In genomic region chr19:34287656-34288415, GRCm38 (mm10) we compare ENCODE assay signal across 28 mouse cellular contexts. TPM values are rescaled to one million over a fixed set of nuclear protein-coding genes. Genes with fewer than 3 reads are reported as not detected.
A peak's percentile ranks its signal among the peaks of the same experiment; 100 is the strongest.
DNase-seq lines count a peak whose midpoint lies in the region; ATAC-seq and TF ChIP-seq lines count a peak whose summit lies in the region.
"Had no signal": no experiment of that assay in that cellular context is flagged by ENCODE, and none has a peak within 500 bp of the region (broad histone marks: within the 10 kb centered on the region; RNA-seq: fewer than 3 reads in every experiment).

No protein-coding gene starts in this region.

- peak overlapping the region; percentile 29 for H3K9ac ChIP-seq in CH12.LX (ENCODE audit: insufficient read depth, low read depth)
- no peak overlapping the region for H3K9ac ChIP-seq in hindbrain, embryonic 11.5 days (ENCODE audit: low read depth, low read length)
- H3K9ac ChIP-seq: embryonic facial prominence, embryonic 13.5 days; heart, embryonic 13.5 days; hindbrain, embryonic 13.5 days; liver, embryonic 15.5 days; neural tube, embryonic 13.5 days had no signal

- H3K4me3 ChIP-seq in CH12.LX (replicated peaks in 1 of 3; ENCODE audit: low read depth in 2 of 3, low read length in 2 of 3, poor library complexity in 1 of 3): peak overlapping the region; percentile 15 to 57 (median 31)
- H3K4me3 ChIP-seq in hindbrain, embryonic 11.5 days (ENCODE audit: low read depth, low read length): no peak overlapping the region
- H3K4me3 ChIP-seq: embryonic facial prominence, embryonic 13.5 days; forebrain, embryonic 10.5 days; heart, embryonic 13.5 days; hindbrain, embryonic 13.5 days; liver, embryonic 15.5 days; myocyte; neural tube, embryonic 13.5 days had no signal

- in situ Hi-C loops in CH12.LX (cut with MboI; ENCODE audit: low pct_ligation_motif_present, low pct_unique_long_range_greater_than_20kb, low sequenced_read_pairs): no loop called here

- peak overlapping the region; percentile 99 for H3K27ac ChIP-seq in CH12.LX (ENCODE audit: insufficient read depth, low read depth)
- no peak overlapping the region for H3K27ac ChIP-seq in hindbrain, embryonic 11.5 days (ENCODE audit: low read depth, low read length)
- H3K27ac ChIP-seq: embryonic facial prominence, embryonic 13.5 days; forebrain, embryonic 10.5 days; heart, embryonic 13.5 days; hindbrain, embryonic 13.5 days; liver, embryonic 15.5 days; neural tube, embryonic 13.5 days had no signal

- H3K27me3 ChIP-seq in CH12.LX (replicated peaks): no peaks in the 10 kb centered on the region
- H3K27me3 ChIP-seq in splenic B cell, adult 2 months (ENCODE audit: control insufficient read depth, insufficient read depth, low read length, poor library complexity, severe bottlenecking): no peaks in the 10 kb centered on the region; the same call in 1 of the 2 replicates
- H3K27me3 ChIP-seq in hindbrain, embryonic 11.5 days (ENCODE audit: control insufficient read depth, insufficient read depth, low read length): no peaks in the 10 kb centered on the region

- TF ChIP-seq CTCF in CH12.LX (conservative IDR thresholded peaks at IDR 0.05 in 1 of 2, IDR thresholded peaks at IDR 0.05 in 1 of 2; ENCODE audit: low read depth in 2 of 2, low read length in 2 of 2): no peak

- intact Hi-C loops in heart, postnatal 25 days (cut with DNase I): no loop called here
- intact Hi-C loops in left cerebral cortex, postnatal 10 days (cut with DNase I): no loop called here

- TF ChIP-seq POLR2A in CH12.LX (IDR thresholded peaks at IDR 0.05; ENCODE audit: low read depth, low read length): no peak

- dilution Hi-C loops in CH12.LX (cut with MboI; ENCODE audit: extremely low pct_ligation_motif_present, extremely low pct_unique_long_range_greater_than_20kb, low sequenced_read_pairs): no loop called here

- peaks cover 19% of the 10 kb centered on the region for H3K79me2 ChIP-seq in CH12.LX (replicated peaks; ENCODE audit: control insufficient read depth, extremely low read depth, insufficient read depth, poor library complexity, severe bottlenecking)

- TF ChIP-seq EP300 in CH12.LX (IDR thresholded peaks at IDR 0.05; ENCODE audit: low read length): no peak

- H3K36me3 ChIP-seq in CH12.LX (replicated peaks in 1 of 2; ENCODE audit: control insufficient read depth in 1 of 2, insufficient read depth in 1 of 2, low read length in 1 of 2): no peaks in the 10 kb centered on the region
- no peaks in the 10 kb centered on the region for H3K36me3 ChIP-seq in splenic B cell, adult 2 months (ENCODE audit: control insufficient read depth, insufficient read depth, low read length, poor library complexity, severe bottlenecking)
- no peaks in the 10 kb centered on the region for H3K36me3 ChIP-seq in hindbrain, embryonic 11.5 days (ENCODE audit: control insufficient read depth, insufficient read depth, low read length)
- H3K36me3 ChIP-seq: embryonic facial prominence, embryonic 13.5 days; forebrain, embryonic 10.5 days; G1E; heart, embryonic 13.5 days; hindbrain, embryonic 13.5 days; liver, embryonic 15.5 days; neural tube, embryonic 13.5 days had no signal

- peak; percentile 78 for DNase-seq in heart, adult 11 months
- DNase-seq in heart, postnatal 25 days (ENCODE audit: low spot score): no peak
- peak; percentile 79 for DNase-seq in A20 (ENCODE audit: low read depth, low spot score)
- no peak for DNase-seq in CH12.LX (ENCODE audit: extremely low read depth)
- DNase-seq in splenic B cell, adult 2 months (ENCODE audit: low read depth, low spot score): peak; percentile 19
- no peak for DNase-seq in adrenal gland, postnatal 25 days
- DNase-seq in left cerebral cortex, postnatal 10 days (ENCODE audit: extremely low spot score in 1 of 2, low spot score in 2 of 2): no peak
- no peak for DNase-seq in hindbrain, embryonic 11.5 days (ENCODE audit: low spot score)
- DNase-seq: adrenal gland, postnatal 10 days; cerebellum, adult 11-12 months; cerebellum, postnatal 10 days; heart, postnatal 14 days; kidney, adult 11 months; kidney, postnatal 14 days; layer of hippocampus, adult 9-11 months; liver; lung, postnatal 36 days had no signal

- peak overlapping the region; percentile 72 for H3K4me2 ChIP-seq in CH12.LX (ENCODE audit: insufficient read depth, low read depth, poor library complexity, severe bottlenecking)
- no peak overlapping the region for H3K4me2 ChIP-seq in hindbrain, embryonic 11.5 days (replicated peaks; ENCODE audit: low read depth, low read length)
- H3K4me2 ChIP-seq: embryonic facial prominence, embryonic 13.5 days; heart, embryonic 13.5 days; hindbrain, embryonic 13.5 days; liver, embryonic 15.5 days; midbrain, embryonic 11.5 days; neural tube, embryonic 13.5 days had no signal

- peaks cover 18 to 62% of the 10 kb centered on the region in 2 experiments for H3K4me1 ChIP-seq in CH12.LX (ENCODE audit: control insufficient read depth in 1 of 2, insufficient read depth in 2 of 2)
- H3K4me1 ChIP-seq in hindbrain, embryonic 11.5 days (replicated peaks; ENCODE audit: control insufficient read depth, insufficient read depth, low read length): peaks cover 4% of the 10 kb centered on the region; the same call in 1 of the 2 replicates
- H3K4me1 ChIP-seq: liver, embryonic 15.5 days had no signal

- TF ChIP-seq RAD21 in CH12.LX (IDR thresholded peaks at IDR 0.05; ENCODE audit: low read depth, low read length): no peak

- no peak for ATAC-seq in hindbrain, embryonic 11.5 days (ENCODE audit: low FRiP score)
- ATAC-seq: forebrain, embryonic 16.5 days had no signal

- WGBS in hindbrain, embryonic 11.5 days: 82% methylated on average over 13 of the region's 13 CpGs

- H3K9me3 ChIP-seq in CH12.LX (replicated peaks; ENCODE audit: low read length): no peaks in the 10 kb centered on the region
- no peaks in the 10 kb centered on the region for H3K9me3 ChIP-seq in hindbrain, embryonic 11.5 days (ENCODE audit: control insufficient read depth, low read length)
- H3K9me3 ChIP-seq: embryonic facial prominence, embryonic 13.5 days; forebrain, embryonic 10.5 days; G1E; heart, embryonic 13.5 days; hindbrain, embryonic 13.5 days; liver, embryonic 15.5 days; neural tube, embryonic 13.5 days had no signal

TF ChIP-seq in CH12.LX, 34 proteins besides CTCF, POLR2A, EP300 and RAD21:
- TF ChIP-seq CHD2 (IDR thresholded peaks at IDR 0.05; ENCODE audit: low read length): no peak; the same call in none of the 2 replicates
- peak; percentile 28; the same call in 1 of the 2 replicates for TF ChIP-seq ETS1 (conservative IDR thresholded peaks at IDR 0.05; ENCODE audit: low read depth, low read length)
- 0 out of 2 replicates have a peak, but pooled peaks have one; percentile 13 for TF ChIP-seq BHLHE40 (IDR thresholded peaks at IDR 0.05; ENCODE audit: low read depth, low read length)
- TF ChIP-seq TCF12 (IDR thresholded peaks at IDR 0.05; ENCODE audit: low read depth, low read length): 0 out of 2 replicates have a peak, but pooled peaks have one; percentile 19
- peak; percentile 33; the same call in 1 of the 2 replicates for TF ChIP-seq MAZ (IDR thresholded peaks at IDR 0.05; ENCODE audit: low read depth, low read length)
- peak; percentile 25; the same call in 1 of the 2 replicates for TF ChIP-seq RCOR1 (conservative IDR thresholded peaks at IDR 0.05; ENCODE audit: low read depth, low read length)
- TF ChIP-seq MAFK (IDR thresholded peaks at IDR 0.05; ENCODE audit: insufficient replicate concordance, low read length): 0 out of 2 replicates have a peak, but pooled peaks have one; percentile 17
- no peak for TF ChIP-seq ZC3H11A (IDR thresholded peaks at IDR 0.05; ENCODE audit: low read depth, low read length)
- TF ChIP-seq TBP (conservative IDR thresholded peaks at IDR 0.05; ENCODE audit: low read depth, low read length): no peak
- 0 out of 2 replicates have a peak, but pooled peaks have one; percentile 32 for TF ChIP-seq MEF2A (IDR thresholded peaks at IDR 0.05; ENCODE audit: borderline replicate concordance, low read depth, low read length)
- TF ChIP-seq NRF1 (IDR thresholded peaks at IDR 0.05; ENCODE audit: low read depth, low read length): no peak
- 0 out of 2 replicates have a peak, but pooled peaks have one; percentile 9 for TF ChIP-seq IRF4 (IDR thresholded peaks at IDR 0.05; ENCODE audit: low read depth, low read length)

RNA-seq across cellular contexts. Expression of gene Fas, which starts 2.6 kb away (rescaled TPM):
- total RNA-seq in heart, postnatal 25 days (2021): 10 to 100 TPM in 1 of 2 experiments, 1 to 10 TPM in 1; 9.5 to 11.1 TPM
- 22.4 and 38.3 TPM in 2 replicates for total RNA-seq in CH12.LX (2012; rRNA removed)
- 54.1 and 60.8 TPM in 2 replicates for total RNA-seq in CH12.LX (2014; rRNA removed)
- polyA plus RNA-seq in CH12.LX (2012; ENCODE audit: insufficient read length, low read depth): 20.8 and 24.3 TPM in 2 replicates
- total RNA-seq in adrenal gland, postnatal 25 days (2021): 6.7 and 8.3 TPM in 2 replicates
- total RNA-seq in left cerebral cortex, postnatal 10 days (2021): under 1 TPM in 1 of 2 experiments, not detected in 1; 0.90 TPM
- polyA plus RNA-seq in hindbrain, embryonic 11.5 days (2014; fragmentation: Nextera tagmentation; extraction: Ambion mirVana): 0.49 and 1.2 TPM in 2 replicates
- total RNA-seq: G1E had no signal
- polyA plus RNA-seq: forebrain, embryonic 10.5 days; G1E had no signal

RNA-seq across cellular contexts. Expression of gene Acta2, which starts 32.4 kb away (rescaled TPM):
- total RNA-seq in heart, postnatal 25 days (2021): 100 to 1,000 TPM; 250 to 346 TPM
- total RNA-seq in CH12.LX (2012; rRNA removed) (not detected in 2 replicates), CH12.LX (2014; rRNA removed) (0.13 TPM in 1 of 2 replicates, not detected in the other)
- 0.31 and 0.52 TPM in 2 replicates for polyA plus RNA-seq in CH12.LX (2012; ENCODE audit: insufficient read length, low read depth)
- 22.6 and 26.8 TPM in 2 replicates for total RNA-seq in adrenal gland, postnatal 25 days (2021)
- 10 to 100 TPM; 17.0 to 17.1 TPM for total RNA-seq in left cerebral cortex, postnatal 10 days (2021)
- 36.8 and 41.7 TPM in 2 replicates for polyA plus RNA-seq in hindbrain, embryonic 11.5 days (2014; fragmentation: Nextera tagmentation; extraction: Ambion mirVana)
- total RNA-seq: common myeloid progenitor, adult 5-6 weeks; G1E had no signal
- polyA plus RNA-seq: G1E had no signal

Comparison
In these comparisons a context has a peak if more than half of its experiments do, and no peak if none do; other contexts are left out.
1. DNase-seq: peak in heart, adult 11 months (single experiment), A20 (single experiment) and splenic B cell, adult 2 months (single experiment); none in heart, postnatal 25 days (single experiment), CH12.LX (single experiment), adrenal gland, postnatal 25 days (single experiment), left cerebral cortex, postnatal 10 days (0 of 2) and hindbrain, embryonic 11.5 days (single experiment).
2. RNA of gene Acta2, which starts 32.4 kb away (total RNA-seq): 250 to 346 TPM in heart, postnatal 25 days, 22.6 to 26.8 TPM in adrenal gland, postnatal 25 days and 17.0 to 17.1 TPM in left cerebral cortex, postnatal 10 days; 0.13 TPM in CH12.LX; every median in the first group is over 10 times any median in the second.